Mouse (Mus musculus): ENCODE measurements at regions not wholly inside any gene's neighbourhood (a gene's known extent, or its start where the extent isn't known, plus 50 kb on each side); places are given as distances from the start of the nearest gene placed in this dataset.
A peak's percentile ranks its signal among the peaks of the same experiment; 100 is the strongest.

DNA sequence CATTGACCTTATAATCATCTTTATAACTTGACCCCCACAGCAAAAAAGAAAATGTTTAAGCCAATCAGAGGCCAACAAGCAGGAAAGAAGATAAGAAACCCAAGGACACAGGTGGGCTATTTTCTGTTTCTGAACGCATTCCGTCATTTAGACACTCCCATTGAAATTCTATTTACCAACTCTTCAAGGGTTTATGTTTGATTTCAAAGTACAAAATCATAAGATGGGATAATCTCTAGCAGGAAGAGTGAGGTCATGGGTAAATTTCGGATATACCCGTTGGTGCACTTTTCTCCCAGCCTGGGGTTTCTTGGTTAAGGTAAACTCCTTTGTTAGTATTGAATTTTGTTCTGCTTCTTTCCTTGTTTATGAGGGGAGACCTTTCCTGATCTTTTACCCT lies 230.9 kb upstream of the Dcn start:
- DNase-seq (ENCODE audit: low spot score) = no peak

- DNase-seq (ENCODE audit: low spot score) = no peak
Measured at GRCm38 (mm10) chr10:97249760-97250159, 229.6 kb upstream of the Dcn start.

- no peak for DNase-seq (ENCODE audit: low spot score)
Measured at GRCm38 (mm10) chr10:97250167-97250566, 229.2 kb upstream of the Dcn start.

- DNase-seq (ENCODE audit: low spot score) = peak; percentile 54
Measured at GRCm38 (mm10) chr10:97265959-97266517, 213.4 kb upstream of the Dcn start.

DNA sequence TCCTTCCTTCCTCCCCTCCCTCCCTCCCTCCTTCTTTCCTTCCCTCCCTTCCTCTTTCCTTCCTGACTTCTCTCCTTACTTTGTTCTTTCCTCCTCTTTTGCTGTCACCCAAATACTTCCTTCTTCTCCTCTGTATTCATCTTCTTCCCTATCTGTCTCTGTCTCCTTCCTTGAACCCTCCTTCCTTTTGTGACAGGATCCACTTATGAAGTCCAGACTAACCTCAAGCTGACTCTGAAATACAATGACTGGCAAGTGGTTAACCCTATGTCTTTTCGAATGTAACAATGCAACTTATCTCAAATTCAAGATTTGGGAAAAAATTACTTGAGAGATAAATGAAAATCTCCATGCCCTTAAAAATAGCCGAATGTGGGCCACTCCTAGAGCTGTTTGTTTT lies 197.0 kb upstream of the Dcn start:
- DNase-seq (ENCODE audit: low spot score) = no peak

DNA sequence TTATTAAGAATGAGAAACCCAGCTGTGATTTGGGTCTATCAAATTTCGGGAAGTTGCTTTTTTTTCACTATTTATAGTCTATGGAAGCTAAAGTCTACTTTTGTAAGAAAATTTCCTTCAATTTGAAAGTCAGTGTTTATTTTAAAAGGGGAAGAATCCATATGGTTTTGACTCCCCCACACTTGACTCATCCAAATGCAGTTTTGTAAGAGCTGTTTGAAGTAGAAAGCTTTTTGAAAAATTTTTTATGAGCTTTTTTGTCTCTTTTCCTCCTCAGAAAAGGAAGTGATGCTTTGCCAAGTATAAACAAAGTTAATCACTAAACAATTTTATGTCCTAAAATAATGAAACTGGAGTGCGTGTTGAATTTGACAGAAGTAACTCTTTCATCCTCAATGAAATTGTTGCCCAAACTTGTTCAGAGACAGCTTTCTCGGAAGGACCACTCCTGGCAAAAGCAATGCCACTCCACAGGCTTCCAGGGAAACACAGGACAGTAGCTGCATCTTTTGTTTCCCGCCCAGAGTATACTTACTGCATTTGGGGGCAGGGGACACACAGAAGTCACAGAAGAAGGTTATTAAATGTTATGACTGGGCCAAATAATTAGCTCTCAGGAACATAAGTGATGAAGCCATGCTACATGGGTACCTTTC lies 196.4 kb upstream of the Dcn start:
- no peak for DNase-seq (ENCODE audit: low spot score)

DNA sequence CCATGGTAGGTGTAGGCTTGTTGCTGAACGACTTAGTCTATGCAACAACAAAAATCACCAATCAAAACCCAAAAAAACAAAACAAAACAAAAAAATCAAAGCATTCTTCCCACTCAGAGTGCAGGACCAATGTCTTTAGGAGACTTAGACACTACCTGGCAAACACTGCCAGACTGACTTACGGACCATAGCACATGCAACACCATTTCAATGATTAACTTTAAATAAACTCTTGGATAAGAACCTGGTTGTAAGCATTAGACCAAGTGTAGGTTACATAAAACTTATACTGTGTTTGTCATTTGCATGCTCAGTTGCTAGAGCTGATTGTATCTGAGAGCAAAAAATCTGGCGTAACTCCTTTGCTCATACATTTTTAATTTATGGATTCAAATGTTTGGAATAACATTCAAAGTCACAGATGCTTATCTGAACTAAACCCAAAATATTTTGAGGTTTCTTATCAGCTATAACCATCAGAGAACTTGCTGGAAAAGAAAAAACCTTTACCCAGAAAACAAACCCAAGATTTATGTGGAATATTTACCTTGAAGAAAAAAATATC lies 174.5 kb upstream of the Dcn start:
- DNase-seq (ENCODE audit: low spot score) = no peak

DNA sequence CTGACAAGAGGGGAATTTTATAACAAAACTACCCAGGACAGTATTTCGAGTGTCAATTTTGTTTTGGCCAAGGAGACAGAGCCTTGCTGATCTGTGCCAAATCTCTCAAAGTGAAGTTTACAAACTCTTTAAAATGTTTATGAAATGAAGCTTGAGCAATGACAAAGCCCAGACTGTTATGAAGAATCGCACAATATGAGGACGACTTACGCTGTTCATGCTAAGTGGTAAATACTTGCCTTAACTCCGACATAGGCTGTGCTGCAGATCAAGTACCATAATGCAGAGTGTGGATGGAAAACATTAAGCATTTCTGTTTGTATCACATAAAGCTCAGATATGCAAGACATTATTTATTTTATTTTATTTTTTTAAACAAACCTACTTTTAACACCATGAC lies 169.8 kb upstream of the Dcn start:
- DNase-seq (ENCODE audit: low spot score) = peak; percentile 50

DNA sequence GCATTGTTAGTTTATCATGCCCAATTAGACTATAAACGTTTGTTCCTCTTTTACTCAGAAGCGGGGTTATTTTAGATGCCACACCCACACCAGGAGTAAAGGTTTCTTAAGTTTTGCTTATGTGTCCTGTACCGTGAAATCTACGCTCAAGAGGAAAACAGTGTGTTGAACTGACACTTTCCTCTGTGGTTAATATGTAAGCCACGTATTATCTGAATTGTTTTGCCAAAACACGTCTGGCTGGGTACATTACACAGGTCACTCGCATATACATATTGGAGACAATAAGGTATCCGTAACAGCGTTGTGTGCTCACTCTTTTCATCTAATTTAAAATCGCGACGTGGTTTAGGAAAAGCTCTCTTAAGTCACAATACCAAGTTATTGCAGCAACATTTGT lies 166.9 kb upstream of the Dcn start:
- DNase-seq (ENCODE audit: low spot score) = no peak

DNA sequence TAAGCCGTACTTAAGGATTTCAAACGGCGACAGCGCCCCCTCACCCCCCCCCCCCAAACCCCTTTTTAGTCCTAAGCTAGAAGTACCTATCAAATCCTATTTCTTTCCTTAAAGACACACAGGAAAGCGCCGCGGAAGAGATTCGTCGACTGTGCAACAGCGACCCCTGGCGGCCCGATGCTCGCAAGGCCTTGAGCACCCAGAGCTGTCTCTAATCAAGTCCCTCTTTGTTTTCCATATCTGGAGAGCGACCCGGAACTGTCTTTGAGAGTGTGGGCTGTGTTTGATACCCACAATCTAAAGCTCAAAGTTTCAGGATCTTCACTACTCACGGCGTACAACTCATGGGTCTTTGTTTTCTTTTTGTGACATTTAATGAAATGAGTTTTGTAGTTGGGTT lies 166.4 kb upstream of the Dcn start:
- DNase-seq (ENCODE audit: low spot score) = peak; percentile 96

GRCm38 (mm10) chr10:97313407-97313901 lies 166.0 kb upstream of the Dcn start:
- peak; percentile 96 for DNase-seq (ENCODE audit: low spot score)

GRCm38 (mm10) chr10:97332639-97333038 lies 146.8 kb upstream of the Dcn start:
- DNase-seq (ENCODE audit: low spot score) = no peak

DNA sequence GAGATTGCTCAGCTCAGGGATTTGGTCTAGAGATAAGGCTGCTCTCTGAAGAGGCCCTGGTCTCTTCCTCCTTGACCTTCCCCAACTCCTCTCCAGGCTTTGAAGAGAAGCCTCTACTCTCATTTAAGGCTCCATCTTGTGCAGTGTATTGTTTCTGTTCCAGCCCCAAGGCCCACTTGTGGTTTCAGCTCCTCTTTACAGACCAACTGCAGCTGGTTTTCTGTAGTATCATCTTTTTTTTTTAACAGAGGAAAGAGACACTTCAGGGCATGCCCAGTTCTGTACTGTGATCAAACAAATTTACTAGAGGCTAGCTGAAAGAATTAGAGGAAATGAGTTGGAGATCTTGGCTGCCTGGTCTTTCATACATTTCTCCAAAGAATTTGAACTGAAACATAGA lies 145.4 kb upstream of the Dcn start:
- DNase-seq (ENCODE audit: low spot score) = peak; percentile 17

- DNase-seq (ENCODE audit: low spot score) = peak; percentile 65
Measured at GRCm38 (mm10) chr10:97334606-97335150, 144.7 kb upstream of the Dcn start.

DNA sequence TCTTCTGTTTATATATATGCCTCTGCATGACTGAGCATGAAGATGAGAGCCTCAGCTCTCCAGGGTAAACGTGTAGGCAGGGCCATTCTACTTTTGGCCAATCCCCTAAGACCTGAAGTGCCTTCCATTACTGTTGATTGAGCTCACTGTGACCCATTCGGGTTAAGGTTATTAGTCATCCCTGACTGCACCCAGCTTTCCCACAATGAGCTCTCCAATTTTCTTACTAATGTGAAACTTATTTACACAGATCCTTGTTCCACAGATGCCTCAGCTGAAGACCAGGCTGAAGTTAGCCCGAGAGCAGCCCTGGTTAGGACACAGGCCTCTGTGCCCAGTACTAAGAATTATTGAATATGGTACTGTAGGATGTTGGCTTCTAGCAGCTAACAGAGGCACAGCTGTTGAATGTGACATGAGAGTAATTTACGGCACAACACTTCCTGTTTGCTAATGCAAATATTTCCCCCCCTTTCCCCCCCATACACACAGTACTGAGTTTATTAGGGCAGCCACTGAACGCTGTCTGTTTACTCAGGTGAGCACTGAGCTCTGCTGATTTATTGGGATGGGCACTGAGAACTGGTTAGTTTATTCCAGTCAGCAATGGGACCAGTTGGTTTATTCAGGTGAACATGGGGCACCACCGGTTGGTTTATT lies 141.2 kb upstream of the Dcn start:
- DNase-seq (ENCODE audit: low spot score) = peak; percentile 49

GRCm38 (mm10) chr10:97339866-97340706 lies 139.3 kb upstream of the Dcn start:
- peak; percentile 76 for DNase-seq (ENCODE audit: low spot score)

DNA sequence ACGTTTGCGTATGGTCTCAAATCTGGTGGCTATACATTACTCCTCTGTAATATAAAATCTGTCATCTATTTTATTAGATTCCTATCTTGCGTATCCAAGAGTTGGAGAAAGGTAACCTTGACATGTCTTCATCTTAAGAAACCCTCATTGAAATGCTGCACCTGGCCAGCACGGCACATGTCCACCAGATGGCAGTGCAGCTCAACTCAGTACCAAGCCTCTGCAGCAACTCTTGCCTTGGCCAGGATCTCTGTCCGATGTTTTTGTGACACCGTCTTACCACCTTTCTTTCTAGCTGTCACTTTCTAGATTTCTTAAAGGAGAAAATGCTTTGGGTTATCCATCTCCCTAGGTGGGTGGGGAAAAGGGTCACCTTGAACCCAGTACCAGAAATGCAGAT lies 134.1 kb upstream of the Dcn start:
- peak; percentile 81 for DNase-seq (ENCODE audit: low spot score)

- no peak for DNase-seq (ENCODE audit: low spot score)
Measured at GRCm38 (mm10) chr10:97346949-97347348, 132.5 kb upstream of the Dcn start.

- no peak for DNase-seq (ENCODE audit: low spot score)
Measured at GRCm38 (mm10) chr10:97368625-97369024, 110.8 kb upstream of the Dcn start.

GRCm38 (mm10) chr10:97375824-97376223 lies 103.6 kb upstream of the Dcn start:
- DNase-seq (ENCODE audit: low spot score) = peak; percentile 88

GRCm38 (mm10) chr10:97376376-97376775 lies 103.0 kb upstream of the Dcn start:
- no peak for DNase-seq (ENCODE audit: low spot score)

GRCm38 (mm10) chr10:97381586-97381985 lies 97.8 kb upstream of the Dcn start:
- no peak for DNase-seq (ENCODE audit: low spot score)

Measured in adipocyte (in vitro differentiated cells).